Mouse (Mus musculus) embryonic fibroblast, embryonic 13.5 days (primary cell): ENCODE measurements at regions not wholly inside any gene's neighbourhood (a gene's known extent, or its start where the extent isn't known, plus 50 kb on each side); places are given as distances from the start of the nearest gene placed in this dataset.
A peak's percentile ranks its signal among the peaks of the same experiment; 100 is the strongest.

ENCODE experiments used
- H3K27ac ChIP-seq: 2 replicates; pipeline ENCODE4 v1.5.1; 2012; ENCODE audit warnings: low read length, control low read depth, inconsistent platforms; ENCODE audit not compliant: insufficient read depth
- H3K4me1 ChIP-seq: 2 replicates; pipeline ENCODE4 v1.6.1; 2011; ENCODE audit warnings: low read length; ENCODE audit not compliant: control insufficient read depth, insufficient read depth
- H3K4me3 ChIP-seq: 2 replicates; pipeline ENCODE4 v1.5.1; 2011; ENCODE audit warnings: mild to moderate bottlenecking, control low read depth, low read length; ENCODE audit not compliant: insufficient read depth
- CTCF ChIP-seq: IDR thresholded peaks from 2 replicates; pipeline ENCODE4 v1.5.1; 2011; ENCODE audit warnings: mild to moderate bottlenecking, control low read depth, low read length, moderate library complexity, borderline replicate concordance; ENCODE audit not compliant: insufficient read depth
- POLR2A ChIP-seq: IDR thresholded peaks from 2 replicates; pipeline ENCODE4 v1.6.1; 2011; ENCODE audit warnings: low read depth, mild to moderate bottlenecking, control low read depth, low read length, moderate library complexity

- Histone ChIP-seq H3K4me3 (no peak overlapping the region), H3K27ac (no peak overlapping the region), H3K4me1 (peaks cover 20% of the 10 kb centered on the region)
- TF ChIP-seq CTCF, result no peak
- TF ChIP-seq POLR2A, result no peak
Observed at GRCm38 (mm10) chr11:89206788-89207187, 95.3 kb downstream of the Nog start.

GRCm38 (mm10) chr11:89204948-89205545 is 97.1 kb downstream of the Nog start:
- H3K27ac ChIP-seq, result no peak overlapping the region
- H3K4me3 ChIP-seq, result no peak overlapping the region
- H3K4me1 ChIP-seq, result peaks cover 22% of the 10 kb centered on the region
- no peak for TF ChIP-seq POLR2A
- TF ChIP-seq CTCF, result no peak

GRCm38 (mm10) chr11:89200458-89200857 is 101.7 kb downstream of the Nog start:
- H3K4me1 ChIP-seq, result peaks cover 3% of the 10 kb centered on the region; the same call in 1 of the 2 replicates
- no peak overlapping the region for H3K4me3 ChIP-seq
- no peak for TF ChIP-seq POLR2A
- no peak for TF ChIP-seq CTCF

DNA sequence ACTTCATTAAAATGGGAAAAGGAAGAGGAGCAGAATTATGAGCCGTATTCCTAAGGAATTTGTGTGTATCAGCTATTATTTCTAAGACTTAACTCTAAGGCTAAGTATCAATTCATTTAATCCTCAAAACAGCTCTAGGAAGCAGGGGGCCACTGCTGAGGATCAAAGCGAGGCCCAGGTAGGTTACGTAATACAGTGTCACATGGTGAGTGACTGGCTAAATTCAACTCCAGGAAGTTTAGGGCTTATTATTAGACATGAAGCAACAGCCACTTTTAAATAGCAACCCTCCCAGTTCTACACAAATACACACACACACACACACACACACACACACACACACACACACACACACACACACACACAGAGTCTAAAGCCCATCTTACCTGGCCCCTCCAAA is 109.3 kb downstream of the Nog start:
- Histone ChIP-seq H3K4me1 (peaks cover 3% of the 10 kb centered on the region), H3K4me3 (no peak overlapping the region), H3K27ac (no peak overlapping the region)
- TF ChIP-seq CTCF (no peak), POLR2A (no peak)

More at GRCm38 (mm10) chr11:89200458-89200857, 101.7 kb downstream of the Nog start:
- no peak overlapping the region for H3K27ac ChIP-seq

GRCm38 (mm10) chr11:89186911-89187621 is 113.4 kb downstream of the Gm525 start:
- Histone ChIP-seq H3K4me3 (peak overlapping the region; percentile 18), H3K4me1 (peaks cover 14% of the 10 kb centered on the region), H3K27ac (peak overlapping the region; percentile 37)
- TF ChIP-seq POLR2A, result no peak
- TF ChIP-seq CTCF, result no peak

GRCm38 (mm10) chr11:89185862-89186261 is 112.2 kb downstream of the Gm525 start:
- Histone ChIP-seq H3K27ac (no peak overlapping the region), H3K4me3 (no peak overlapping the region), H3K4me1 (peaks cover 14% of the 10 kb centered on the region)
- TF ChIP-seq POLR2A (no peak), CTCF (no peak)

- TF ChIP-seq CTCF (no peak), POLR2A (no peak)
- H3K4me3 ChIP-seq, result no peak overlapping the region
- H3K27ac ChIP-seq, result no peak overlapping the region
- 0 out of 2 replicates have a peak, but pooled peaks cover 3% of the 10 kb centered on the region for H3K4me1 ChIP-seq
Observed at GRCm38 (mm10) chr11:89181471-89181870, 107.8 kb downstream of the Gm525 start.

DNA sequence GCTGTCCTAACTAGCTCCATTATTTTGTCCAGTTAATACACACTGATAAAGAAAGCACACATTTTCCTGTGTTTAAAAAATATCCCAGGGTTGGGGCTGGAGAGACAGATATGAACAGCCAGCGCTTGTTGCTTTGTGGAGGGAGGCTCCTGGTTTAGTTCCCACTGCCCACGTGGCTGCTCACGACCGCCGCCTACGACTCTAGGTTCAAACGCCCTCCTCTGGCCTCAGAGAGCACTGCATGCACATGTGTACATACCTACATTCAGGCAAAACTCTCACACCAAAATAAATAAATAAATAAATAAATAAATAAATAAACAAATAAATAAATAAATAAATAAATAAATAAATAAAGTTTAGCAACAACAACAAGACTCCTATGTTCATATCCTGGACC is 104.8 kb downstream of the Gm525 start:
- Histone ChIP-seq H3K4me3 (no peak overlapping the region), H3K4me1 (no peaks in the 10 kb centered on the region), H3K27ac (no peak overlapping the region)
- TF ChIP-seq POLR2A, result no peak
- no peak for TF ChIP-seq CTCF

- Histone ChIP-seq H3K4me3 (no peak overlapping the region), H3K27ac (no peak overlapping the region), H3K4me1 (no peaks in the 10 kb centered on the region)
- TF ChIP-seq POLR2A, result no peak
- TF ChIP-seq CTCF, result no peak
Observed at GRCm38 (mm10) chr11:89175511-89175910, 101.9 kb downstream of the Gm525 start.

DNA sequence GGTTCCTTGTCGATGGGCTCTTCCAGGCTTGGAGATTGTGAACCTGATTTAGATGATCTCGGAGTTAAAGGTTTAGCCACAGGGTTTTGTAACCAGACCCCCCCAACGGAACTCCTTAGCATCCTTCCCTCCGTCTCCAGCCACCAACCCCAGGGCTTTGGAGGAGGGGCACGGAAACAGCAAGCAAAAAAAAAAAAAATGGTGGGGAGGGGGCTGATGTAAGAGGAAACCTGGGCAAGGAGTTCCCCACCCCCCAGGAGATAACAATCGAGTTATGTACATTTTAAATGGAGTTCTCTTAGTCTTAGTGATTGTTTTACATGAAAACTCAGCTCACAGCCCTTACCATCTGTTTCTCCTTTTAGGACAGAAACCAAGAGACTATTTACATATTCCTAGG is 101.3 kb downstream of the Gm525 start:
- no peak for TF ChIP-seq POLR2A
- Histone ChIP-seq H3K4me3 (no peak overlapping the region), H3K4me1 (no peaks in the 10 kb centered on the region), H3K27ac (no peak overlapping the region)

- TF ChIP-seq CTCF (peak; percentile 84; the same call in 1 of the 2 replicates), POLR2A (no peak)
- H3K27ac ChIP-seq, result no peak overlapping the region
- no peaks in the 10 kb centered on the region for H3K4me1 ChIP-seq
- H3K4me3 ChIP-seq, result no peak overlapping the region
Observed at GRCm38 (mm10) chr11:89165278-89165677, 91.6 kb downstream of the Gm525 start.
